Mouse (Mus musculus): ENCODE results near the gene Ano5. TPM values are rescaled to one million over a fixed set of nuclear protein-coding genes. Genes with fewer than 3 reads are reported as not detected.

Gene Ano5
- total RNA-seq (2021), result 100 to 1,000 TPM; 110 to 144 TPM
- long read RNA-seq, experiment 1, full-length matches to known transcripts, result 4 of 45 reads
- long read RNA-seq, experiment 1, partial matches to known transcripts, result 18 of 45 reads
- long read RNA-seq, experiment 1, other reads (novel, unspliced or antisense), result 23 of 45 reads
- long read RNA-seq, experiment 2, full-length matches to known transcripts, result 2 of 26 reads
- long read RNA-seq, experiment 2, partial matches to known transcripts, result 8 of 26 reads
- long read RNA-seq, experiment 2, other reads (novel, unspliced or antisense), result 16 of 26 reads

- peak; percentile 89 for DNase-seq
- TF ChIP-seq CTCF (IDR thresholded peaks at IDR 0.05), result no peak; the same call in 1 of the 2 replicates
- H3K4me3 ChIP-seq, result peak within 1 kb of the TSS; percentile 72
- H3K27ac ChIP-seq, result peak within 1 kb of the TSS; percentile 90
- intact Hi-C loops (cut with DNase I), result no loop called here
These were observed at the start of gene Ano5 for GRCm38 (mm10) chr7:51510671-51511651. Gene Ano5 (plus strand): TSS chr7:51511029.

DNA sequence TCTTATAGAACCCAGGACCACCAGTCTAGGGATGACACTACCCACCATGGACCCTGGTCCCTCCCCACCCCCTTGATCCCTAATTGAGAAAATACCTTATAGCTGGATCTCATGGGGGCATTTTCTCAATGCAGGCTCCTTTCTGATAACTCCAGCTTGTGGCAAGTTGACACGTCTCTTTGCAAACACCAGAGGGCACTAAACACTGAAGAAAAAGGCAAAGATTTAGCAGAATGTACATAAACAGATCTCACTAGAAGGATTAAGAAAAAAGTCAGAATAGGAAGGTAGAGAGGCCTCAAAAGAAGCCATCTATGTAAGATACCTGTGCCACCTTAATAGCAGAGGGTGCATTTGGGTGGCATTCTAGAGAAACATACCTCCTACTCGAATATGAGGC is 11.4 kb upstream of the Ano5 start:
- Histone ChIP-seq H3K4me3 (no peak overlapping the region), H3K27ac (no peak overlapping the region)
- no peak for DNase-seq
- intact Hi-C loops (cut with DNase I), result no loop called here
- peak; percentile 61 for TF ChIP-seq CTCF (IDR thresholded peaks at IDR 0.05)

- intact Hi-C loops (cut with DNase I), result no loop called here
- DNase-seq, result no peak
- TF ChIP-seq CTCF (IDR thresholded peaks at IDR 0.05), result no peak
- Histone ChIP-seq H3K27ac (no peak overlapping the region), H3K4me3 (no peak overlapping the region)
These were observed 6.9 kb upstream of the Ano5 start for GRCm38 (mm10) chr7:51503940-51504339.

- intact Hi-C loops (cut with DNase I), result no loop called here
- DNase-seq, result no peak
- peak overlapping the region; percentile 90 for H3K27ac ChIP-seq
- TF ChIP-seq CTCF (IDR thresholded peaks at IDR 0.05), result no peak
- H3K4me3 ChIP-seq, result peak overlapping the region; percentile 72
These were observed 682 bp upstream of the Ano5 start for GRCm38 (mm10) chr7:51510147-51510546.

- no peak overlapping the region for H3K4me3 ChIP-seq
- no peak overlapping the region for H3K27ac ChIP-seq
- DNase-seq, result no peak
- intact Hi-C loops (cut with DNase I), result no loop called here
- TF ChIP-seq CTCF (IDR thresholded peaks at IDR 0.05), result no peak
These were observed 28.5 kb downstream of the Ano5 start for GRCm38 (mm10) chr7:51539344-51539743.

GRCm38 (mm10) chr7:51540736-51541135 is 29.9 kb downstream of the Ano5 start:
- TF ChIP-seq CTCF (IDR thresholded peaks at IDR 0.05), result peak; percentile 75
- intact Hi-C loops (cut with DNase I), result loop anchor here (1.0 kb wide), 1 partner anchor 42 kb away; no protein-coding TSS in a partner anchor
- peak; percentile 70 for DNase-seq
- no peak overlapping the region for H3K27ac ChIP-seq
- H3K4me3 ChIP-seq, result no peak overlapping the region

- no peak for TF ChIP-seq CTCF (IDR thresholded peaks at IDR 0.05)
These were observed 89.2 kb downstream of the Ano5 start for GRCm38 (mm10) chr7:51600021-51600420.

DNA sequence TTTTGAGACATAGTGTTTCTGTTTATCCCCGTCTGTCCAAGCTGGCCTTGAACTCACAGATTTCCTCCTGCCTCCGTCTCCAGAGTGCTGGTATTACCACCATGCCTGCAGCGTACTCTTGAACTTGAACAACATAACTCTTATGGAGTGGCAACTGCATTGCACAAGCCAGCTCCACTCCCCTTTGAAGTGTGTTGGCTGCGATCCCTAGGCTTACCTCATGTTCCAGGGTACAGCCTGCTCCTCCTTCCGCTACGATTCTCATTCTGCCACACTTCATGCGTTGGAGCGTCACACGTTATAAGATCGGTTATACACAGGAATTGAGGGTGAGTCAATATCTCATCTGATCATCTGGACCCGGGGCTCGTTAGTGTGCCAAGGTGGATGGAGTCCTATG is 92.9 kb downstream of the Ano5 start:
- H3K4me3 ChIP-seq, result no peak overlapping the region
- intact Hi-C loops (cut with DNase I), result no loop called here
- no peak overlapping the region for H3K27ac ChIP-seq
- no peak for DNase-seq
- no peak for TF ChIP-seq CTCF (IDR thresholded peaks at IDR 0.05)

More at GRCm38 (mm10) chr7:51600021-51600420, 89.2 kb downstream of the Ano5 start:
- H3K4me3 ChIP-seq, result no peak overlapping the region
- intact Hi-C loops (cut with DNase I), result no loop called here
- H3K27ac ChIP-seq, result no peak overlapping the region
- no peak for DNase-seq

DNA sequence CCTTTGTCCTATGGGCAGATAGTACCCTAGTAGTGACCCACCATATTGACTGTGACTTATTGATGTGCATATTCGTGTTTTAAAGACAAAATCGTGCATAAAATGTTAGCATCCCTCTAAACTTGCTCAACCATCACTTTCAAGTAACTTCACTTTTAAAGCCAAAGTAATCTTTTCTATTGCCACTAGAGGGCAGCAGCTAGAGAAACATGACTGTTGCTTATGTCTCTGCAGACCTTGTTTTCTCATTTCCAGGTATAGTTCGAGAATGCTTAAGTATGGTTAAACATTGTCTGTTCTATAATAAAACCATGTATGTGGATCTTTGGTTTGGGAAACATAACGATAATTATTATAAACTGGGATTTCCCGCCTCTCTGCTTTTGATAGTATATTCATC is 103.6 kb downstream of the Ano5 start:
- DNase-seq, result no peak
- TF ChIP-seq CTCF (IDR thresholded peaks at IDR 0.05), result peak; percentile 65
- no peak overlapping the region for H3K4me3 ChIP-seq
- intact Hi-C loops (cut with DNase I), result no loop called here
- no peak overlapping the region for H3K27ac ChIP-seq

GRCm38 (mm10) chr7:51617941-51618340 is 107.1 kb downstream of the Ano5 start:
- H3K27ac ChIP-seq, result no peak overlapping the region
- TF ChIP-seq CTCF (IDR thresholded peaks at IDR 0.05), result peak; percentile 56
- intact Hi-C loops (cut with DNase I), result no loop called here
- no peak overlapping the region for H3K4me3 ChIP-seq
- no peak for DNase-seq

DNA sequence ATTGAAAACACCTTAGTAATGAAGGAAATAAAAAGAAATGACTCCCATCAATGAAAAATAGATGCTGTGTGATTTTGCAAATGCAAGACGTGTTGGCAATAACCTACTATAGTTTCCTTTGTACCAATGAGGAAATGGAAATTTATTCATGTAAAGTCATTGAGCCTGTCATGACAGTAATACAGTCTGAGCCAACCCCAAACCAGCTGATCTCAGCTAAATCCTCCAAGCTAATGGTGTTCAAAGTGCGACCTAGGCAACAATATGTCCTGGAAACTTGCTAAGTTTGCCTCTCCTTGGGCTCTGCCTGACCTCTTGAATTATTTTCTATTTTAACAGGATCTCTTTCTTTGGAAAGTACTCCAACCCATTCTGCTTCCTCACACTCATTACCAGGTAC is 107.6 kb downstream of the Ano5 start:
- Histone ChIP-seq H3K27ac (no peak overlapping the region), H3K4me3 (no peak overlapping the region)
- TF ChIP-seq CTCF (IDR thresholded peaks at IDR 0.05), result no peak
- intact Hi-C loops (cut with DNase I), result no loop called here
- no peak for DNase-seq

DNA sequence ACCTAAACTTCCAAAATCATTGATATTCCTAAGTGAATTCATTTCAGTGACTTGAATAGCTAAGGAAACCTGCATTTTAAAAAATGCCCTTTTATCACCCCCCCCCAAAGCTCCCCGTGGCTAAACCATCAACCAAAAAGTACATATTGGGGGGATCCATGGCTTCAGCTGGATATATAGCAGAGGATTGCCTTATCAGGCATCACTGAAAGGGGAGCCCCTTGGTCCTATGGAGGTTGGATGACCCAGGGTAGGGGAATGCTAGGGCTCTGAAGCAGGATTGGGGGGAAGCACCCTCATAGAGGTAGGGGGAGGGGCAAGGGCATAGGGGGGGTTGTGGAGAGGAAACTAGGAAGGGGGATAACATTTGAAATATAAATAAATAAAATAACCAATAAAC is 109.1 kb downstream of the Ano5 start:
- Histone ChIP-seq H3K27ac (no peak overlapping the region), H3K4me3 (no peak overlapping the region)
- no peak for DNase-seq
- intact Hi-C loops (cut with DNase I), result loop anchor here (2.0 to 10.0 kb wide), 2 partner anchors 195 to 353 kb away; no protein-coding TSS in a partner anchor
- no peak for TF ChIP-seq CTCF (IDR thresholded peaks at IDR 0.05)

GRCm38 (mm10) chr7:51621694-51622145 is 110.9 kb downstream of the Ano5 start, which contains the start of gene Slc17a6:
Gene Slc17a6 (plus strand): TSS chr7:51622006.
- no peak within 1 kb of the TSS for H3K4me3 ChIP-seq
- no peak for TF ChIP-seq CTCF (IDR thresholded peaks at IDR 0.05)
- intact Hi-C loops (cut with DNase I), result loop anchor here (2.0 to 10.0 kb wide), 2 partner anchors 193 to 351 kb away; no protein-coding TSS in a partner anchor

More at GRCm38 (mm10) chr7:51621694-51622145, 110.9 kb downstream of the Ano5 start, which contains the start of gene Slc17a6:
- H3K27ac ChIP-seq, result no peak within 1 kb of the TSS
- peak; percentile 57 for DNase-seq

Measured in gastrocnemius, adult 2 months (tissue).